Mouse (Mus musculus): ENCODE measurements at regions not wholly inside any gene's neighbourhood (a gene's known extent, or its start where the extent isn't known, plus 50 kb on each side); places are given as distances from the start of the nearest gene placed in this dataset.

GRCm38 (mm10) chrX:129390920-129391319, 358.6 kb upstream of the Diaph2 start:
- no peak for DNase-seq (ENCODE audit: low read depth, low spot score)

GRCm38 (mm10) chrX:129407778-129408177, 341.8 kb upstream of the Diaph2 start:
- no peak for DNase-seq (ENCODE audit: low read depth, low spot score)

- DNase-seq (ENCODE audit: low read depth, low spot score), result no peak
Measured at GRCm38 (mm10) chrX:129410079-129410478, 339.5 kb upstream of the Diaph2 start.

- no peak for DNase-seq (ENCODE audit: low read depth, low spot score)
Measured at GRCm38 (mm10) chrX:129412939-129413627, 336.5 kb upstream of the Diaph2 start.

GRCm38 (mm10) chrX:129413628-129414000, 335.9 kb upstream of the Diaph2 start:
- DNase-seq (ENCODE audit: low read depth, low spot score), result peak; percentile 4

GRCm38 (mm10) chrX:129415326-129415725, 334.2 kb upstream of the Diaph2 start:
- no peak for DNase-seq (ENCODE audit: low read depth, low spot score)

GRCm38 (mm10) chrX:129448545-129448944, 301.0 kb upstream of the Diaph2 start:
- no peak for DNase-seq (ENCODE audit: low read depth, low spot score)

GRCm38 (mm10) chrX:129476216-129476615, 273.3 kb upstream of the Diaph2 start:
- no peak for DNase-seq (ENCODE audit: low read depth, low spot score)

GRCm38 (mm10) chrX:129494562-129494961, 255.0 kb upstream of the Diaph2 start:
- DNase-seq (ENCODE audit: low read depth, low spot score), result peak; percentile 34

All from mesoderm, embryonic 11.5 days (tissue).